Mouse (Mus musculus): ENCODE results near the gene Rsad2. TPM values are rescaled to one million over a fixed set of nuclear protein-coding genes. Genes with fewer than 3 reads are reported as not detected.

Rsad2 gene
- polyA plus RNA-seq, 1 experiment from 2014 or later: 11.5 TPM

DNA sequence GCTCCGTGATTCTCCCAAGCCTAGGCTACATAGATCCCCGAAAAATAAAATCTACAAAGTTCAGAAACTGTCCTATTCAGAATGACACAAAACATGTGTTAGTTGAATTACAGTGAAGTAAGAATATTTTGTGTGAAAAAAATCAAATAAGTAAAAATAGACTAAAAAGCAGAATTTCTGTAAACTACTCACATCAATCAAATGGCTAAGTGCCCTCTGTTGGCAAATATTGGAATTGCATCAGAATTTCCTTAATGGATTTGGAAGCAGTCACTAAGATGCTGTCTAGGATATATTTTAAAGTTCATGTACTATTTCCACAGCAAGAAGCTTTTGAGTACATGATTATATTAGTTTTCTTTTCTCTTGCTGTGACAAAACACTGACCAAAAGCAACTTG lies 31.4 kb downstream of the Rsad2 start:
- Histone ChIP-seq H3K4me2 (replicated peaks; ENCODE audit: low read depth, low read length) (no peak overlapping the region), H3K27ac (ENCODE audit: low read length) (no peak overlapping the region), H3K4me3 (ENCODE audit: low read depth, low read length) (no peak overlapping the region), H3K9ac (replicated peaks; ENCODE audit: low read depth) (no peak overlapping the region), H3K9me3 (ENCODE audit: low read length) (no peaks in the 10 kb centered on the region), H3K4me1 (ENCODE audit: insufficient read depth, low read depth, low read length) (no peaks in the 10 kb centered on the region), H3K36me3 (ENCODE audit: insufficient read depth, low read length) (no peaks in the 10 kb centered on the region), H3K27me3 (replicated peaks; ENCODE audit: insufficient read depth, low read length) (no peaks in the 10 kb centered on the region)
- 74% methylated on average over 2 of the region's 2 CpGs for WGBS
- TF ChIP-seq EP300 (IDR thresholded peaks at IDR 0.05) (no peak), CTCF (IDR thresholded peaks at IDR 0.05) (peak; percentile 70)
- DNase-seq (ENCODE audit: low spot score): peak; percentile 59
- no peak for ATAC-seq

DNA sequence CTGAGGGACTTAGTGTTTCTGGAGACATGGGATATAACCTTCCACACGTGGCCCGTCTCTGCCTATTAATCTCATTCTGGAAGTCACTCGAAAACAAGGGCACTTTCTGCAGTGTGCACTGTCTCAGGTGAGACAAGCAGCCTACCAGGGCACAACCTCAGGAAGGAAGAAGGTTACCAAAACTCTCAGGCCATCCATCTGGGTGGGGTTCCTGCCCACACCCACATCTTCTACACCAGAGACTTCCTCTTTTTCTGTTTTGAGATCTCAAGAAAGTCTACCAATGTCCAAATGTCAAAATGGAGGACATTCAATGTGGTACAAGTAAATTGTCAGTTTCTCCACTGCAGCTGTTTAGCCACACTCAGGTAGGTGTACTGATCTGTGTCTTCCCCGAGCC lies 37.9 kb downstream of the Rsad2 start:
- no peak overlapping the region for H3K27ac ChIP-seq (ENCODE audit: low read length)
- 77% methylated on average over 4 of the region's 4 CpGs for WGBS
- H3K9ac ChIP-seq (replicated peaks; ENCODE audit: low read depth): no peak overlapping the region
- H3K4me3 ChIP-seq (ENCODE audit: low read depth, low read length): no peak overlapping the region
- ATAC-seq (no peak), DNase-seq (ENCODE audit: low spot score) (no peak)
- no peak overlapping the region for H3K4me2 ChIP-seq (replicated peaks; ENCODE audit: low read depth, low read length)
- no peaks in the 10 kb centered on the region for H3K36me3 ChIP-seq (ENCODE audit: insufficient read depth, low read length)
- H3K27me3 ChIP-seq (replicated peaks; ENCODE audit: insufficient read depth, low read length): no peaks in the 10 kb centered on the region
- no peaks in the 10 kb centered on the region for H3K9me3 ChIP-seq (ENCODE audit: low read length)
- peaks cover 5% of the 10 kb centered on the region; the same call in 1 of the 2 replicates for H3K4me1 ChIP-seq (ENCODE audit: insufficient read depth, low read depth, low read length)
- TF ChIP-seq CTCF (IDR thresholded peaks at IDR 0.05) (no peak), EP300 (IDR thresholded peaks at IDR 0.05) (no peak)

DNA sequence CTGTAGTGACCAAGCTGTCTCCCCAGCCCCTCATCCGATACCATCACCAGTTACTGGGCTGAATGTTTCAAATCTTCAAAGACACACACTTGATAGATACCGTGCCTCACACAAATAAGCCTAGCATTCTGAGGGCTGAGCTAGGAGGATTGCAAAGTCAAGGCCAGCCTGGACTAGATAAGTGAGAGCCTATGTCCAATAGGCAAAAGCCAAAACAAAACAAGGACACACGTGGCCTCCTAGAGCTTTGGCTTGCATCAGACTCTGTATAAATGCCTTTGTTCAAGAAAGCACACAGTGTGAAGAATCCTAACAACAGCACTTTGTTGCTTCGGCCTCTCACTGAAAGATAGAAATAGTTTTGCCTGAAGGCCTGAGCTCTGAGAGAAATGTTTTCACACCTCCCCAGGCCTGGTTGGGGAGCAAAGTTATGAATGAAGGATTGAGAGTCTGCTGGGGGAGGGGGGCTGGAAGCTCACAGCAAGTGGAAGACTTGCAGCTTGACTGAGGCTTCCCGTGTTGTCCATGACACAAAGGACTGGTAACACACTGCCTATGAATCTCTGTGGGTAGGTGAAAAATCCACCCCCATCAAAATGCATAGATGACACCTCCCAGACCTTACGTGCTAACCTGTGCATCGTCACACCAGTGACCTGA lies 39.5 kb downstream of the Rsad2 start:
- Histone ChIP-seq H3K4me1 (ENCODE audit: insufficient read depth, low read depth, low read length) (peaks cover 20% of the 10 kb centered on the region; the same call in 1 of the 2 replicates), H3K36me3 (ENCODE audit: insufficient read depth, low read length) (no peaks in the 10 kb centered on the region), H3K27ac (ENCODE audit: low read length) (no peak overlapping the region), H3K4me2 (replicated peaks; ENCODE audit: low read depth, low read length) (no peak overlapping the region), H3K9ac (replicated peaks; ENCODE audit: low read depth) (no peak overlapping the region), H3K9me3 (ENCODE audit: low read length) (no peaks in the 10 kb centered on the region), H3K27me3 (replicated peaks; ENCODE audit: insufficient read depth, low read length) (no peaks in the 10 kb centered on the region), H3K4me3 (ENCODE audit: low read depth, low read length) (no peak overlapping the region)
- no peak for TF ChIP-seq CTCF (IDR thresholded peaks at IDR 0.05)
- no peak for TF ChIP-seq EP300 (IDR thresholded peaks at IDR 0.05)
- DNase-seq (ENCODE audit: low spot score) (no peak), ATAC-seq (no peak)
- WGBS: 75% methylated on average over 7 of the region's 7 CpGs

DNA sequence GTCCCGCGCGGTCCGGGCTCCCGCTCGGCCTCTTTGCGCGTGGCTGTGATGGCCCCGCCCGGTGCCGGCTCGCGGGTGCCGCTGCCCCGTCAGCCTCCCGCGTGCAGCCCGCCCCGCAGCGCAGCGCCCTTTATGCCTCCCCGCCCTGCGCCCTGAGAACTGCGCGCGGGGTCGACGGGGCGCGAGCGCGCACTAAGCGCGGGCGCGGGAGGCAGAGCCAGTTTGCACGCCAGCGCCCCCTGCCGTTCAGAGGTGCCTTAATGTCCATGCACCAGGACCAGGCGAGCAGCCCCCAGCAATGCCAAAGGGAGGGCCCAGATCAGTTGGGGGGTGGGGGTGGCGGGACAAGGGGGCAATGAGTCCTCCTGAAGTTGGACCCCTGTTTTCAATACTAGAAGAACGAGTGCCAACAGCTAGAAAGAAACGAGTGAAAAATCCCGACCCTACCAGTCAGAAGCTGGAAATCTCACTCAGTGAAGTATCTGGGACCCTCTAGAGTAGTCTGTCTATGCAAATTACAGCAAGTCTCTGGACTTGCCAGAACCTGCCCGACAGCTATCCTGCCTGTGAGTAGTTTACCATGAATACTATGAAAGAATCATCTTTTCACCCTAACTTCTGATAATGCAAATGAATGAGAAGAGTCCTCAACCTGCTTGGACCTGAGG lies 41.0 kb downstream of the Rsad2 start, which contains the start of gene Rnf144a:
Gene Rnf144a (minus strand): TSS at position 151 of the 668 bp plus-strand sequence.
- peak within 1 kb of the TSS; percentile 66 for H3K27ac ChIP-seq (ENCODE audit: low read length)
- H3K36me3 ChIP-seq (ENCODE audit: insufficient read depth, low read length): no peaks in the 10 kb centered on the region
- H3K9ac ChIP-seq (replicated peaks; ENCODE audit: low read depth): peak within 1 kb of the TSS; percentile 82
- 2% methylated on average over 39 of the region's 45 CpGs for WGBS
- no peaks in the 10 kb centered on the region for H3K27me3 ChIP-seq (replicated peaks; ENCODE audit: insufficient read depth, low read length)
- TF ChIP-seq EP300 (IDR thresholded peaks at IDR 0.05) (no peak), CTCF (IDR thresholded peaks at IDR 0.05) (peak; percentile 92)
- H3K9me3 ChIP-seq (ENCODE audit: low read length): no peaks in the 10 kb centered on the region
- DNase-seq (ENCODE audit: low spot score) (peak; percentile 92), ATAC-seq (peak; percentile 84)
- peak within 1 kb of the TSS; percentile 87 for H3K4me2 ChIP-seq (replicated peaks; ENCODE audit: low read depth, low read length)
- H3K4me3 ChIP-seq (ENCODE audit: low read depth, low read length): peak within 1 kb of the TSS; percentile 92
- peaks cover 24% of the 10 kb centered on the region for H3K4me1 ChIP-seq (ENCODE audit: insufficient read depth, low read depth, low read length)

DNA sequence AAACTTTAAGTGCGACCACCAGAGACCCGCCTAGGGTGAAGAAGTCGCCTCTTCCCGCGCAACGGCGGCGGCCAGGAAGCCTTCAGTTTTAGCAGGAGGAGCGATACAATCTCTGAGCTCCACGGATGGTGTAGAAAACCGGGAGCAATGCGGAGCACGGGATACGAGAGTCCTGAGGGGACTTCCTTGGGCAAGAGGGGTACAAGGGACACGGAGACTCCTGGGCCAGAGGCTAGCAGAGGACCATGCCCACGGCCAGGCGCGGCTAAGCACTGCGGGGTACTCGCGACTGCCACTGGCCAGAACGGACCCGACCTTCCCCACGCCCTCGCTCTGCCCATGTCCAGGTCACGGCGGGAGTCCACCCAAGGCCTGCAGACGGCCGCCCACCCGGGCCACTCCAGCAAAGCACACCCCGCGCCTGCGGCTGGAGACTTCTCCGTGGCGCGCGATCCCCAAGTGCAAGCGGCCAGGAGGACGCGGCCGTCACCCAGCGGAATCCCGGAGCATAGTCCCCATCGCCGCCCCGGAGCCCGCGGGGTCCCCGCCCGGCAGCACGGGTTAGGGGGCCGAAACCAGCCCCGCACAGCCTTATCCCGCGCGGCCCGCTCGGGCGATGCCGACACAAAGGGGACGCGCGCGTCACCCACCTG lies 41.7 kb downstream of the Rsad2 start:
- ATAC-seq: peak; percentile 55
- peak overlapping the region; percentile 66 for H3K27ac ChIP-seq (ENCODE audit: low read length)
- peak overlapping the region; percentile 82 for H3K9ac ChIP-seq (replicated peaks; ENCODE audit: low read depth)
- 0% methylated on average over 55 of the region's 64 CpGs for WGBS
- H3K36me3 ChIP-seq (ENCODE audit: insufficient read depth, low read length): no peaks in the 10 kb centered on the region
- no peak for TF ChIP-seq EP300 (IDR thresholded peaks at IDR 0.05)
- no peak for TF ChIP-seq CTCF (IDR thresholded peaks at IDR 0.05)
- DNase-seq (ENCODE audit: low spot score): peak; percentile 54
- peak overlapping the region; percentile 87 for H3K4me2 ChIP-seq (replicated peaks; ENCODE audit: low read depth, low read length)
- H3K4me1 ChIP-seq (ENCODE audit: insufficient read depth, low read depth, low read length): peaks cover 24% of the 10 kb centered on the region
- peak overlapping the region; percentile 92 for H3K4me3 ChIP-seq (ENCODE audit: low read depth, low read length)
- no peaks in the 10 kb centered on the region for H3K9me3 ChIP-seq (ENCODE audit: low read length)
- no peaks in the 10 kb centered on the region for H3K27me3 ChIP-seq (replicated peaks; ENCODE audit: insufficient read depth, low read length)

DNA sequence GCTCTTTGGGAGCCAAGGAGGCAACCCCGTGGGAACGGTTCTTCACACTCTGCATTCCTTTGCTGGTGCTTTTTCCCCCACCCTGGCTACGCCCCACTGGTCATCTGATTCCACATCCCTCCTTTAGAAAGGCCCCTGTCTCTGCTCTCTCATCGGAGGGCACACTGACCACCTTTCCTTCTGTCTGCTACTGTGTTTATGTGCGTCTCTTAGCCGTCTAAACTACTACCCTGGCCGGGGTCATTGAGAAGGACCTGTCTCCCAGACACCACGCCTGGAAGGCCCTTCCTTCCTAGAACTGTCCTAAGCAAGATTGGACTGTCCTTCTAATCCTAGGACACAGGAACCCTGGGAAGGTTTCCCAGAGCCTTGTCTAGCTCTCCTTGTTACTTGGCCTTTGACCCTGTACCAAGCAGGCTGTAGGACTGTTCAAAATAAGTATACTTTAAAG lies 42.3 kb downstream of the Rsad2 start:
- peak overlapping the region; percentile 87 for H3K4me2 ChIP-seq (replicated peaks; ENCODE audit: low read depth, low read length)
- peak overlapping the region; percentile 82 for H3K9ac ChIP-seq (replicated peaks; ENCODE audit: low read depth)
- H3K9me3 ChIP-seq (ENCODE audit: low read length): no peaks in the 10 kb centered on the region
- H3K27ac ChIP-seq (ENCODE audit: low read length): peak overlapping the region; percentile 66; the same call in 1 of the 2 replicates
- H3K27me3 ChIP-seq (replicated peaks; ENCODE audit: insufficient read depth, low read length): no peaks in the 10 kb centered on the region
- peak overlapping the region; percentile 92 for H3K4me3 ChIP-seq (ENCODE audit: low read depth, low read length)
- ATAC-seq (no peak), DNase-seq (ENCODE audit: low spot score) (peak; percentile 42)
- H3K4me1 ChIP-seq (ENCODE audit: insufficient read depth, low read depth, low read length): peaks cover 26% of the 10 kb centered on the region
- H3K36me3 ChIP-seq (ENCODE audit: insufficient read depth, low read length): no peaks in the 10 kb centered on the region
- 17% methylated on average over 8 of the region's 8 CpGs for WGBS
- TF ChIP-seq CTCF (IDR thresholded peaks at IDR 0.05) (no peak), EP300 (IDR thresholded peaks at IDR 0.05) (no peak)
